Mouse (Mus musculus) splenic B cell, adult 2 months (primary cell): ENCODE results near the gene Sccpdh.

Experiments used
- DNase-seq: peaks from one replicate; pipeline ENCODE4 v3.0.0-alpha.2; 2011; ENCODE audit warnings: low read depth, low spot score
- H3K27me3 ChIP-seq: 2 replicates; pipeline ENCODE4 v1.6.1; 2012; ENCODE audit warnings: mild to moderate bottlenecking, low read length, moderate library complexity, mixed read lengths; ENCODE audit not compliant: control insufficient read depth, poor library complexity, insufficient read depth, severe bottlenecking
- H3K36me3 ChIP-seq: 2 replicates; pipeline ENCODE4 v1.6.1; 2012; ENCODE audit warnings: mild to moderate bottlenecking, low read length, moderate library complexity, mixed read lengths; ENCODE audit not compliant: control insufficient read depth, poor library complexity, insufficient read depth, severe bottlenecking

Gene Sccpdh

GRCm38 (mm10) chr1:179734500-179735474 lies 66.8 kb downstream of the Sccpdh start:
- Histone ChIP-seq H3K36me3 (no peaks in the 10 kb centered on the region), H3K27me3 (no peaks in the 10 kb centered on the region)
- DNase-seq, result peak; percentile 60

GRCm38 (mm10) chr1:179736483-179736882 lies 68.5 kb downstream of the Sccpdh start:
- H3K36me3 ChIP-seq, result no peaks in the 10 kb centered on the region
- no peak for DNase-seq
- H3K27me3 ChIP-seq, result no peaks in the 10 kb centered on the region
